Mouse (Mus musculus): Measurements from ENCODE around the gene Ppp2r5a.
A peak's percentile ranks its signal among the peaks of the same experiment; 100 is the strongest.

Gene Ppp2r5a

DNA sequence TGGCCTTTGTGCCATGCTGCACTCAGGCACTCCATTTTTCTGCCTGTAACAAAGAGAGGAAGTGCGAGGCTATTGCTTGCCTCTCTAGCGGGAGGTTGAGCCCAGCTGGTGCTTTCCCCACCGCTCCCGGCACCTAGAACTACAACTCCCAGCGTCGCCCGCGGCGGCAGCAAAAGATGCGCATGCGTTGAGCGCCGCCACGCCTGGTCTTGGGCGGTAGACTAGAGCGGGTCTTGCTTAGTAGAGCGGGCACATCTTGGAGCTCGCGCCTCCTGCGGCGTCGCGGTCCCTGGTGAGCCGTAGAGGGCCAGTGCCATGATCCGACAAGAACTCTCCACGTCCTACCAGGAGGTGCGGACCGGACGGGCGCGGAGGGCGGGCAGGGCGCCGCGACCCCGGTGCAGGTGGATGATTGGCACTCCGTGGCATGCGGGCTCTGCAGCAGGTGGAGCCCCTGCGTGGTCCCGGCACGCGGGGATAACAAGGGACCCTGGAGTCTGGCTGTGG lies 77.3 kb downstream of the Ppp2r5a start, which contains the start of gene Tmem206:
Gene Tmem206, plus strand, starts transcription at position 187 of the 507 bp plus-strand sequence.
- peak; percentile 85 for DNase-seq (ENCODE audit: low spot score)

DNA sequence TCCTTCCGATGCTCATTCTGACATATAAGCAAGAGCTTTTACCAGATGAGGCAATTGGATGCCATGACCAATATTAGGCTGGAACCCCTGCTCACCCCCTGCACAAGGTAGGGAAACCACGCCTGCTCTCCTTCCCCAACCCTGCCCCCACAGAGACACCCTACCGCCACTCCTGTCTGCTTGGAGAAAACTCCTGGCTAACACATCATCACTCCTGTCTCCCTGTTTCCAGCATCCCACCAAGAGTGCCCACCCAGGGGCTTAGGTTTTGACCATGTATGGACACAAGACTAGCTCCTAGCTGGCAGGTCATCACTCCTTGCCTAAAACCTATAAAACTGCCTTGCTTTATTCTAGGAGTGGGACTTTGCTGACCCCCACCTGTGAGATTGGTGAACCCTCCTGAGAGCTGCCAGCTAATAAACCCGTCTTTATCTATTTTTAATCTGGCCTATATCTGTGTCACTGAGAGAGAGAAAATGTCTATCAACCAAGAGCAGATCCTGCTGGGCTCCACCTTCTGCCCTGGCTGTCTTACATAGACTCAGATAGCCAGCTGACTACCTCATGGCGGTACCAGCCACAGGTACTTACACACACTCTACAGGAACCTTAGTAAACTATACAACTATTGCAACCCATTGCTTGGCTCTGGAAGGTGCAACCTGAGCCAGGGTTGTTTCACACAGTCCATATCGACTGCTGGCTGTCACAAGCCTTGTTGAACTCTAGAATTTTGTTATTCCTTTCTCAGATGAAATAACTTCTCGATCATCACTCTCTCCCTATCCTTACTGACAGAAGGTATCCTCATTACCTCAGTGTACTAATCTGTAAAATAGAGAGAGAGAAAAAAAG lies 78.1 kb downstream of the Ppp2r5a start:
- DNase-seq (ENCODE audit: low spot score), result no peak

DNA sequence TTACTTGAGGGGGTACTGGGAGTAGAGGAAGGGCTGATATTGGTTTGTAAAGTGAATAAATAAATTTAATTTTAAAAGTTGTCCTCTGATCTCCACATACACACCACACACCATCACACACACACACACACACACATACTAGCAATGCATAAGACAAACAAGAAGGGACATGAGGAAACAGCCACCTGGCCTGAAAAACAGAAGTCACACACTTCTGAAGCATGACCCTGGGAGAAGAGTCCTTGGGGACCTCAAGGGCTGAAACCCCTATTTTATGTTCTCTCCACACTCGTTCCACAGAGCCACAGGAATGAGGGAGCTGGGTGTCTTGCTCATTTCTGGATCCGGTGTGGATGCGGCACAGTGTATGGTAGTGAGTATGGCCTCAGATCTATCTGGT lies 79.7 kb downstream of the Ppp2r5a start:
- DNase-seq (ENCODE audit: low spot score), result no peak

DNA sequence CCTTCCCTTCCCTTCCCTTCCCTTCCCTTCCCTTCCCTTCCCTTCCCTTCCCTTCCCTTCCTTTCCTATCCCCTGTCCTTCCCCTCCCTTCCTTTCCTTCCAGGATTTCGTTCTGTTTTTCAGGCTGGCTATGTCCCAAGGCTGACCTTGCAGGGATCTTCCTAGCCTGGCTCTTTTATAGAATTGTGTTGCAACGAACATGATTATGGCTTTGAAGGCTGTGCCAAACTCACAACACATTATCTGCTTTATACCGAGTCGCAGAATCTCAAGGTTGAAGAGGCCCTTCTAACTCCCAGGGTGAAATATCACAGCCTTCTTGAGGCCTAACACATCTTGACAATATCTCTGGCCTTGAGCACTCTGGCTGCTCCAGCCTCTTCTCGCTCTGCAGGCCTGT lies 84.4 kb downstream of the Ppp2r5a start:
- no peak for DNase-seq (ENCODE audit: low spot score)

DNA sequence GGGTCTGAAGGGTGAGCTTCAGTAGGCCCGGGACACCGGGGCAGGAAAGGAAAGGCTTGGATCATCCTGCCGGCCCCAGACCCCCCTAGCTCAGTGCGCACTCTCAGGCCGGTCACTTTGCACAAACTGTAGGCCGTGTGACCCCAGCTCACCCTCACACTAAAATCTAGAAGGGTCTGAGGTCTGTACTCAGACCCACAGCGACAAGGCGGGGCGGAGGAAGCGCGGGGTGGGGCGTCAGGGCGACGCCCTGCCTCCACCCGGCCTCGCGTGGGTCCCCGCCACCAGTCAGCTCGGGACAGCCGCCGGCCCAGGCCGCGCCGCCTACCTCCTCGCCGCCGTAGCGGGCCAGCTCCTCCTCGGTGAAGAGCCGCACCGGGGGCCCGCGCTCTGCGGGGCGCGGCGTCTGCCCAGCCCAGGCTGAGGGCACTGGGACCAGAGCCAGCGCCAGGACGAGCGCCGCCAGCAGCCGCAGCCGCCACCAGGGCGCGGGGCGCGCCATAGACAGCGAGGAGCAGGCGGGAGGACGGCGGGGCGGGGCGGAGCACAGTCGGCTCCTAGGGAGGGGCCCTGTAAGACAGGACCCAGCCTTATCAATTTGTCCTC lies 85.4 kb downstream of the Ppp2r5a start, which contains the start of gene Nenf:
Gene Nenf, minus strand, starts transcription at position 604 of the 606 bp plus-strand sequence.
- no peak for DNase-seq (ENCODE audit: low spot score)

GRCm38 (mm10) chr1:191316818-191317217 lies 86.3 kb downstream of the Ppp2r5a start:
- DNase-seq (ENCODE audit: low spot score), result no peak

GRCm38 (mm10) chr1:191313926-191314325 lies 89.1 kb downstream of the Ppp2r5a start:
- DNase-seq (ENCODE audit: low spot score), result no peak

GRCm38 (mm10) chr1:191313158-191313557 lies 89.9 kb downstream of the Ppp2r5a start:
- DNase-seq (ENCODE audit: low spot score), result no peak

DNA sequence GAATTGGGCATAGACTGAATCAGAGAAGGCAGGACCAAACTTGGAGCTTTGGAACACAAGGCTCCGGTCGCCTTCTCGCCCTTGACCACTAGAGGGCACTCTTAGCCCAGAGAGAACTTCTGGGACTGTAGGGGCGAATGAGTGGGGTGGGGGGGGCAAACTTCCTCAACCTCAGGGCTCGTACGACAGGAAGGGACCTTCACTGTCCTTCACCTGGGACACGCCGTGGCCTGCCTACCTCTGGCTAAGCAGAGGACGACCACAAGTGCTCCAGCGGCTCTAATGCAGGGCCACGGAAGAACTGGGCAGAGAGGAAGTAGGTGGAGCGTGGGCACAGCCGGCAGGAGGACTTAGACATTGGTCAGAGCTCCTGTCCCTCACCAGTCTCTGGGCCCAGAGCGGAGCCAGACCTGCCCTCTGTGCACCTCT lies 90.5 kb downstream of the Ppp2r5a start:
- DNase-seq (ENCODE audit: low spot score), result peak; percentile 61

DNA sequence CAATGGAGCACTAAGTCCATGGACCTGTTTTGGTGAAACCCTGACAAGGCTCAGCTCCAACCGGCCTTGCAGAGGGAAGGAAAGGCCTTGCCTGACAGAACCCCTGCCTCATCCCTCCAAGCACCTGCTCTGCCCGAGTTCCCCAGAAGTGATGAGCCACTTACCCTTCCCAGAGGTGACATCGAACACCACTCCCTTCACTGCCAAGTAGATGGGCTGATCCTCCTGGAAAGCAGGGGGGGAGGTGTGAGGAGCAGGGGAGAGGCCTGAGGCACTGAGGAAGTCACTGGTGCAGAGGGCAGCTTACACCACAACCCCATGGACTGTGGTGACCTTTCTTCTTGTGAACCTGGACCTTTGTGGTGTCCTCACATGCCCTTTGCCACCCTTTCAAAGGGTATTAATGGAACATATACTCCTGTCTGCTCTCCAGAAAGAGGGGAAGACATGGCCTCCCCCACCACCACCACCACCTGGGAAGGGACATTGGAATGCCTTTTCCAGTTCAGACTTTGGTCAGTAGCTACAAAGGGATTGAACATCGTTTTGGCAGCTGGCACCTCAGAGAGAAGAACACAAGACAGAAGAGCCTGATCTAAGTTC lies 91.7 kb downstream of the Ppp2r5a start:
- DNase-seq (ENCODE audit: low spot score), result no peak

GRCm38 (mm10) chr1:191307766-191308455 lies 95.2 kb downstream of the Ppp2r5a start:
- no peak for DNase-seq (ENCODE audit: low spot score)

GRCm38 (mm10) chr1:191306316-191306715 lies 96.8 kb downstream of the Ppp2r5a start:
- no peak for DNase-seq (ENCODE audit: low spot score)

DNA sequence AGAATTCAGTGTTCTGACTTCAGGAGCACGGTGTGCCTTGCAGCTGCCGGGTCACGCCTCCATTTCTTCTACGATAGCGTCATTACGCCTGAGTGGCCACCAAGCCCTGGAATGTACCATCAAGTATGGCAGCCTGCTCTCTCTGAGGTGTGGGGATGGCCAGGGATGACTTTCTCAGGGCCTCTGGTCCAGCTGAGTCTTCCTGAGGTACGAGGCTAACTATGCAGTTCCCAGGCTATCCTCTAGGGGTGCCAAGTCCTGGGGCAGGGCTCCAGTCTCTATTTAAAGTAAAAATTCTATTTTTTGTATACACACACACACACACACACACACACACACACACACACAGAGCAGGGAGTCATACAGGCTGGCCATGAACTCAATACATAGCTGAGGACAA lies 97.5 kb downstream of the Ppp2r5a start:
- DNase-seq (ENCODE audit: low spot score), result no peak

GRCm38 (mm10) chr1:191304216-191304615 lies 98.9 kb downstream of the Ppp2r5a start:
- DNase-seq (ENCODE audit: low spot score), result no peak

DNA sequence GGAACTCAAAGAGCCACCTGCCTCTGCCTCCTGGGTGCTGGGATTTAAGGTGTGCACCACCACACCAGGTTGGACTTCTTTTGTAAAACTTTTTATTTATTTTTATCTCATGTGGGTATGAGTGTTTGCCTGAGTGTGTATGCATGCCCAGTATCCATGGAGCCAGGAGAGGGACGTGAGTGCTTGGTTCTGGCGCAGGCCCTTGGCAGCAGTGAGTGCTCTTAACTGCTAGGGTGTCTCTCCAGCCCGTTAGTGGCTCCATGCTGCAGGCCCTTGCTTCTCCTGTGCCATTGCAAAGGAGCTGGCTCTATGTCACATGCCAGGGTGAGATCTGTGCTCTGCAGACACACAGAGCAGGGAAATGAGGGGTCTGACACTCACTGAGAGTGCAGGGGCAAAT lies 99.3 kb downstream of the Ppp2r5a start:
- DNase-seq (ENCODE audit: low spot score), result no peak
